Mouse (Mus musculus) liver, embryonic 15.5 days (tissue): Measurements from ENCODE around the gene Ypel2. TPM values are rescaled to one million over a fixed set of nuclear protein-coding genes. Genes with fewer than 3 reads are reported as not detected.
A peak's percentile ranks its signal among the peaks of the same experiment; 100 is the strongest.

Experiments used
- ATAC-seq: fragments of 200-750 bp; cut with Nextera tagmentation; 2 replicates; pipeline ENCODE4 v1.8.0; 2017; ENCODE audit warnings: moderate number of reproducible peaks, mild to moderate bottlenecking, moderate library complexity; ENCODE audit not compliant: insufficient read depth
- H3K27ac ChIP-seq: fragments of 300-500 bp; sonication (generic); replicated peaks from 2 replicates; pipeline ENCODE4 v1.5.1; 2015; ENCODE audit warnings: mild to moderate bottlenecking, inconsistent platforms
- H3K27me3 ChIP-seq: fragments of 300-500 bp; sonication (generic); 2 replicates; pipeline ENCODE4 v1.6.1; 2015; ENCODE audit warnings: mild to moderate bottlenecking, inconsistent platforms
- H3K36me3 ChIP-seq: fragments of 300-500 bp; sonication (generic); replicated peaks from 2 replicates; pipeline ENCODE4 v1.6.1; 2015; ENCODE audit warnings: moderate library complexity, mild to moderate bottlenecking, inconsistent platforms
- H3K4me1 ChIP-seq: fragments of 300-500 bp; sonication (generic); replicated peaks from 2 replicates; pipeline ENCODE4 v1.6.1; 2015; ENCODE audit warnings: inconsistent platforms
- H3K4me2 ChIP-seq: fragments of 300-500 bp; sonication (generic); 2 replicates; pipeline ENCODE4 v1.6.1; 2015; ENCODE audit warnings: moderate library complexity, mild to moderate bottlenecking, inconsistent platforms
- H3K4me3 ChIP-seq: fragments of 300-500 bp; sonication (generic); replicated peaks from 2 replicates; pipeline ENCODE4 v1.5.1; 2015; ENCODE audit warnings: mild to moderate bottlenecking, inconsistent platforms
- H3K9ac ChIP-seq: fragments of 300-500 bp; sonication (generic); 2 replicates; pipeline ENCODE4 v1.6.1; 2015; ENCODE audit warnings: moderate library complexity, mild to moderate bottlenecking, inconsistent platforms
- H3K9me3 ChIP-seq: fragments of 300-500 bp; sonication (generic); replicated peaks from 2 replicates; pipeline ENCODE4 v1.6.1; 2016; ENCODE audit warnings: inconsistent platforms
- WGBS: fragments of 180-500 bp; shearing (Covaris S2); methylation state at CpG from one replicate; pipeline ENCODE4 v1.1.7; 2015; ENCODE audit warnings: mixed read lengths; ENCODE audit not compliant: insufficient replicate concordance; 5-methylcytosine and 5-hydroxymethylcytosine counted together
- polyA plus RNA-seq: library from polyadenylated mRNA; unstranded; fragments of >200 nt; fragmentation: Nextera tagmentation; extraction: Ambion mirVana; gene quantifications from 2 replicates; pipeline ENCODE4 v1.2.1, GENCODE M21; 2015

Gene Ypel2
- polyA plus RNA-seq, 1 experiment from 2014 or later, result 1.5 TPM

GRCm38 (mm10) chr11:86994791-86995624, 1.5 kb upstream of the Ypel2 start:
- Histone ChIP-seq H3K4me1 (peaks cover 35% of the 10 kb centered on the region), H3K9me3 (no peaks in the 10 kb centered on the region), H3K27ac (peak overlapping the region; percentile 65; the same call in 1 of the 2 replicates), H3K9ac (no peak overlapping the region), H3K36me3 (no peaks in the 10 kb centered on the region), H3K4me2 (peak overlapping the region; percentile 85), H3K4me3 (no peak overlapping the region), H3K27me3 (peaks cover 22% of the 10 kb centered on the region)
- 35% methylated on average over 10 of the region's 10 CpGs for WGBS
- ATAC-seq, result no peak

- Histone ChIP-seq H3K27me3 (peaks cover 22% of the 10 kb centered on the region), H3K4me1 (peaks cover 35% of the 10 kb centered on the region), H3K36me3 (no peaks in the 10 kb centered on the region), H3K27ac (peak overlapping the region; percentile 65), H3K9ac (no peak overlapping the region), H3K9me3 (no peaks in the 10 kb centered on the region), H3K4me2 (peak overlapping the region; percentile 85), H3K4me3 (0 out of 2 replicates have a peak overlapping the region, but pooled peaks have one; percentile 75)
- whole genome bisulfite sequencing, result 8% methylated on average over 6 of the region's 6 CpGs
- no peak; the same call in 1 of the 2 replicates for ATAC-seq
Observed at GRCm38 (mm10) chr11:86994330-86994729, 823 bp upstream of the Ypel2 start.

DNA sequence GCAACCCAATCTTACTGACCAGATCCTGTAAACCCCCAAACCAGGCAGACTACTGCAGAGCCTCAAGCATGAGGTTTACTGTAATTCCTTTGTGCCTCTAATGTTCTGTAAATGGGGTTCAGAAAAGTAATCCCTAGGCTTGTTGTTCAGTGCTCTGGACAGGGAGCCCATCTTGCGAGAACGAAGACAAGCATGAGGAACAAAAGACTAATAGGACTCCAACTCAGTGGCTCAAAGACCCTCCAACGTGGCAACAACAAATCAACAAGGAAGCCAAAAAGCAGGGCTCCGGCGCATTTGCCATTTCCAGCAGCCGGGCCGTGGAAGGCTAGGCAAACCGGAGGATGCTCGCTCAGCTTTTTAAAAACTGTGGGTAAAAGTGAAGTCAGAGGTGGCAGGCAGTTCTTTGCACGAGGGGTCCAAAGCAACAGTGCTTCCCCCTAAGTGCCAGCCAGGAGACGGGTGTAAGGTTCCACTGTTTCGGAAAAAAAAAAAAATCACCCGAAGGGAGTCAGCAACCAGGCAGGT, 982 bp downstream of the Ypel2 start:
- no peaks in the 10 kb centered on the region for H3K36me3 ChIP-seq
- peak overlapping the region; percentile 85 for H3K4me2 ChIP-seq
- peak overlapping the region; percentile 75 for H3K4me3 ChIP-seq
- WGBS, result 9% methylated on average over 13 of the region's 13 CpGs
- peak overlapping the region; percentile 70; the same call in 1 of the 2 replicates for H3K27ac ChIP-seq
- H3K9me3 ChIP-seq, result no peaks in the 10 kb centered on the region
- peaks cover 22% of the 10 kb centered on the region for H3K27me3 ChIP-seq
- H3K4me1 ChIP-seq, result peaks cover 35% of the 10 kb centered on the region
- no peak for ATAC-seq
- peak overlapping the region; percentile 56 for H3K9ac ChIP-seq

GRCm38 (mm10) chr11:86991241-86991640, 2.3 kb downstream of the Ypel2 start:
- 69% methylated on average over 4 of the region's 4 CpGs for WGBS
- Histone ChIP-seq H3K36me3 (no peaks in the 10 kb centered on the region), H3K4me3 (no peak overlapping the region), H3K4me2 (no peak overlapping the region), H3K27me3 (peaks cover 22% of the 10 kb centered on the region), H3K27ac (no peak overlapping the region), H3K4me1 (peaks cover 35% of the 10 kb centered on the region), H3K9ac (no peak overlapping the region), H3K9me3 (no peaks in the 10 kb centered on the region)
- ATAC-seq, result no peak

DNA sequence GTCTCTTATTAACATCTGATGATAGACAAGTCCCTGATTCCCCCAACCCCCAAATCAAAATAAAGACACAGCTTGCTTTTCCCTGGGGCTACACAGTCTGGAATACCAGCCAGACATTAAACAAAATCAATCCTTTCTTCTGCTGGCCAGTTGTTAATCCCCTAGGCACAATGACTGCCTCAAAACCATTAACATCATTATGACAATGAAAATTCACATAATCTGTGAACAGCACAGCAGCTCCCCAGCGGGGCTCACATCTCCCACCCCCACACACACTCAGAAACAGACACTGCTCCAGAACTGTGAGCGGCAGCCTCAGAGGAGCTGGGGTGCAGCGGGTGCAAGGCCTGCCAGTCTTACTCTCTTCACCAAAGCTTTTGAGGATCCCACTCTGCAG, 3.2 kb downstream of the Ypel2 start:
- no peak for ATAC-seq
- Histone ChIP-seq H3K9ac (no peak overlapping the region), H3K27ac (no peak overlapping the region), H3K4me3 (no peak overlapping the region), H3K36me3 (no peaks in the 10 kb centered on the region), H3K9me3 (no peaks in the 10 kb centered on the region), H3K27me3 (peaks cover 22% of the 10 kb centered on the region), H3K4me1 (peaks cover 34% of the 10 kb centered on the region), H3K4me2 (no peak overlapping the region)
- 72% methylated on average over 3 of the region's 3 CpGs for WGBS

GRCm38 (mm10) chr11:86984990-86985389, 8.5 kb downstream of the Ypel2 start:
- no peaks in the 10 kb centered on the region for H3K36me3 ChIP-seq
- no peak for ATAC-seq
- H3K9ac ChIP-seq, result no peak overlapping the region
- WGBS, result 60% methylated on average over 3 of the region's 3 CpGs
- H3K4me2 ChIP-seq, result no peak overlapping the region
- no peak overlapping the region for H3K4me3 ChIP-seq
- no peaks in the 10 kb centered on the region for H3K9me3 ChIP-seq
- no peaks in the 10 kb centered on the region for H3K4me1 ChIP-seq
- no peak overlapping the region for H3K27ac ChIP-seq
- H3K27me3 ChIP-seq, result no peaks in the 10 kb centered on the region

GRCm38 (mm10) chr11:86983056-86983455, 10.5 kb downstream of the Ypel2 start:
- Histone ChIP-seq H3K27me3 (no peaks in the 10 kb centered on the region), H3K4me1 (no peaks in the 10 kb centered on the region), H3K27ac (no peak overlapping the region), H3K9me3 (no peaks in the 10 kb centered on the region), H3K36me3 (no peaks in the 10 kb centered on the region), H3K9ac (no peak overlapping the region), H3K4me3 (no peak overlapping the region), H3K4me2 (no peak overlapping the region)
- no peak for ATAC-seq
- WGBS, result 56% methylated on average over 6 of the region's 6 CpGs

GRCm38 (mm10) chr11:86981229-86981791, 12.2 kb downstream of the Ypel2 start:
- Histone ChIP-seq H3K27me3 (no peaks in the 10 kb centered on the region), H3K4me3 (no peak overlapping the region), H3K9me3 (no peaks in the 10 kb centered on the region), H3K4me2 (no peak overlapping the region), H3K9ac (no peak overlapping the region), H3K27ac (no peak overlapping the region), H3K36me3 (no peaks in the 10 kb centered on the region), H3K4me1 (no peaks in the 10 kb centered on the region; the same call in 1 of the 2 replicates)
- WGBS, result 23% methylated on average over 5 of the region's 5 CpGs
- no peak for ATAC-seq

DNA sequence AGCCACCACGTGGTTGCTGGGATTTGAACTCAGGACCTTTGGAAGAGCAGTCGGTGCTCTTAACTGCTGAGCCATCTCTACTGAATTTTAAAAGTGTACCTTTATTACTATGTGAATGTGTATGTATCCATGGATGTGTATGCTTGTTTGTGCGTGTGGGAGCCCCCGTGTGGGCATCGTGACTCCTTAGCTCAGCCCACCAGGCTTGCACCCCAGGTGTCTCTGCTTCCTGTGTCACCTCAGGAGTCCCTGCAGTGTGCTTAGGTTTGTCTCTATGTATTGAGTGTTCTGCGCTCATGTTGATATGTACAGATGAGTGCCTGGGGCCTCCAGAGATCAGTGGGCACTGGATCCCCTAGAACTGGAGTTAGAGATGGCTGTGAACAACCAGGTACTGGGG, 13.0 kb downstream of the Ypel2 start:
- H3K9me3 ChIP-seq, result no peaks in the 10 kb centered on the region
- no peak overlapping the region for H3K27ac ChIP-seq
- no peak overlapping the region for H3K9ac ChIP-seq
- WGBS, result 74% methylated on average over 6 of the region's 6 CpGs
- H3K27me3 ChIP-seq, result no peaks in the 10 kb centered on the region
- no peak overlapping the region for H3K4me3 ChIP-seq
- no peak overlapping the region for H3K4me2 ChIP-seq
- H3K36me3 ChIP-seq, result no peaks in the 10 kb centered on the region
- no peak for ATAC-seq
- no peaks in the 10 kb centered on the region; the same call in 1 of the 2 replicates for H3K4me1 ChIP-seq

GRCm38 (mm10) chr11:86979799-86980198, 13.7 kb downstream of the Ypel2 start:
- Histone ChIP-seq H3K9me3 (no peaks in the 10 kb centered on the region), H3K4me2 (no peak overlapping the region), H3K27me3 (no peaks in the 10 kb centered on the region), H3K27ac (no peak overlapping the region), H3K4me3 (no peak overlapping the region), H3K36me3 (no peaks in the 10 kb centered on the region), H3K4me1 (no peaks in the 10 kb centered on the region; the same call in 1 of the 2 replicates), H3K9ac (no peak overlapping the region)
- WGBS, result 80% methylated on average over 7 of the region's 7 CpGs
- ATAC-seq, result no peak

GRCm38 (mm10) chr11:86977242-86977641, 16.3 kb downstream of the Ypel2 start:
- H3K4me1 ChIP-seq, result peaks cover 8% of the 10 kb centered on the region
- no peak for ATAC-seq
- no peak overlapping the region for H3K4me2 ChIP-seq
- no peak overlapping the region for H3K9ac ChIP-seq
- no peak overlapping the region for H3K4me3 ChIP-seq
- no peaks in the 10 kb centered on the region for H3K27me3 ChIP-seq
- WGBS, result 75% methylated on average over 5 of the region's 5 CpGs
- H3K9me3 ChIP-seq, result no peaks in the 10 kb centered on the region
- no peak overlapping the region for H3K27ac ChIP-seq
- no peaks in the 10 kb centered on the region for H3K36me3 ChIP-seq
